Mouse (Mus musculus): ENCODE measurements around the gene Wnt8b.
A peak's percentile ranks its signal among the peaks of the same experiment; 100 is the strongest.

The Wnt8b gene

GRCm38 (mm10) chr19:44512601-44513000 is 19.3 kb downstream of the Wnt8b start:
- DNase-seq (ENCODE audit: low spot score), result no peak

- no peak for DNase-seq (ENCODE audit: low spot score)
Measured at GRCm38 (mm10) chr19:44513054-44513833, 20.0 kb downstream of the Wnt8b start.

- no peak for DNase-seq (ENCODE audit: low spot score)
Measured at GRCm38 (mm10) chr19:44513921-44514482, 20.7 kb downstream of the Wnt8b start.

GRCm38 (mm10) chr19:44514521-44515451 is 21.5 kb downstream of the Wnt8b start:
- no peak for DNase-seq (ENCODE audit: low spot score)

- no peak for DNase-seq (ENCODE audit: low spot score)
Measured at GRCm38 (mm10) chr19:44515769-44516168, 22.5 kb downstream of the Wnt8b start.

- DNase-seq (ENCODE audit: low spot score), result no peak
Measured at GRCm38 (mm10) chr19:44517996-44518768, 24.9 kb downstream of the Wnt8b start.

GRCm38 (mm10) chr19:44519152-44519551 is 25.9 kb downstream of the Wnt8b start:
- DNase-seq (ENCODE audit: low spot score), result peak; percentile 29

- no peak for DNase-seq (ENCODE audit: low spot score)
Measured at GRCm38 (mm10) chr19:44525551-44526205, 32.4 kb downstream of the Wnt8b start.

GRCm38 (mm10) chr19:44530018-44530417 is 36.7 kb downstream of the Wnt8b start:
- DNase-seq (ENCODE audit: low spot score), result no peak

- no peak for DNase-seq (ENCODE audit: low spot score)
Measured at GRCm38 (mm10) chr19:44535376-44535775, 42.1 kb downstream of the Wnt8b start.

- no peak for DNase-seq (ENCODE audit: low spot score)
Measured at GRCm38 (mm10) chr19:44537416-44537815, 44.1 kb downstream of the Wnt8b start.

GRCm38 (mm10) chr19:44542694-44543178 is 49.5 kb downstream of the Wnt8b start:
- DNase-seq (ENCODE audit: low spot score), result no peak

- DNase-seq (ENCODE audit: low spot score), result no peak
Measured at GRCm38 (mm10) chr19:44544372-44544771, 51.1 kb downstream of the Wnt8b start.

- peak; percentile 81 for DNase-seq (ENCODE audit: low spot score)
Measured at GRCm38 (mm10) chr19:44544775-44545174, 51.5 kb downstream of the Wnt8b start.

GRCm38 (mm10) chr19:44545321-44546041 is 52.2 kb downstream of the Wnt8b start, which contains the start of gene Sec31b:
Gene Sec31b (minus strand): TSS chr19:44545864.
- DNase-seq (ENCODE audit: low spot score), result peak; percentile 27

- no peak for DNase-seq (ENCODE audit: low spot score)
Measured at GRCm38 (mm10) chr19:44552731-44553130, 59.5 kb downstream of the Wnt8b start, which contains the start of gene Gm20538. Gene Gm20538 (minus strand): TSS chr19:44552831.

GRCm38 (mm10) chr19:44553286-44553685 is 60.0 kb downstream of the Wnt8b start:
- no peak for DNase-seq (ENCODE audit: low spot score)

GRCm38 (mm10) chr19:44554490-44554860 is 61.2 kb downstream of the Wnt8b start:
- DNase-seq (ENCODE audit: low spot score), result no peak

- peak; percentile 96 for DNase-seq (ENCODE audit: low spot score)
Measured at GRCm38 (mm10) chr19:44554861-44555590, 61.8 kb downstream of the Wnt8b start, which contains the start of gene Ndufb8. Gene Ndufb8 (minus strand): TSS chr19:44555440.
